Mouse (Mus musculus) adrenal gland, adult 10 weeks (tissue): ENCODE measurements around the gene Naa80. TPM values are rescaled to one million over a fixed set of nuclear protein-coding genes. Genes with fewer than 3 reads are reported as not detected.

Experiments
- polyA plus RNA-seq: library from polyadenylated mRNA; stranded (reverse); fragments of 350-450 nt; fragmentation: Illumina TruSeq; extraction: RNeasy Lipid Tissue Mini Kit (QIAGEN cat#74804); gene quantifications from one replicate; pipeline ENCODE4 v1.2.3, GENCODE M21; 2014; ENCODE audit warnings: low read depth, low replicate concordance

Naa80 gene
- 2.7 TPM for polyA plus RNA-seq

GRCm38 (mm10) chr9:107578587-107578986 lies at the start of gene Naa80:
TSS of gene Naa80 (plus strand) at chr9:107578887.

GRCm38 (mm10) chr9:107533791-107534407 lies 44.8 kb upstream of the Naa80 start, which contains the start of gene Tmem115:
TSS of gene Tmem115 (plus strand) at chr9:107533945.

GRCm38 (mm10) chr9:107541474-107542351 lies 37.0 kb upstream of the Naa80 start, which contains the start of the genes Cyb561d2 and Nprl2:
TSS of gene Cyb561d2 (minus strand) at chr9:107542193.
TSS of gene Nprl2 (plus strand) at chr9:107542226.

GRCm38 (mm10) chr9:107547026-107547425 lies 31.7 kb upstream of the Naa80 start, which contains the start of gene Zmynd10:
TSS of gene Zmynd10 (plus strand) at chr9:107547298.

GRCm38 (mm10) chr9:107551117-107551889 lies 27.4 kb upstream of the Naa80 start, which contains the start of gene Rassf1:
TSS of gene Rassf1 (plus strand) at chr9:107551555.

GRCm38 (mm10) chr9:107563029-107563581 lies 15.6 kb upstream of the Naa80 start, which contains the start of gene Tusc2:
TSS of gene Tusc2 (plus strand) at chr9:107563255.

GRCm38 (mm10) chr9:107567702-107568319 lies 10.9 kb upstream of the Naa80 start, which contains the start of gene Hyal2:
TSS of gene Hyal2 (plus strand) at chr9:107567945.

GRCm38 (mm10) chr9:107576357-107577107 lies 2.2 kb upstream of the Naa80 start, which contains the start of gene Hyal1:
TSS of gene Hyal1 (plus strand) at chr9:107576927.

GRCm38 (mm10) chr9:107580501-107581317 lies 2.0 kb downstream of the Naa80 start, which contains the start of gene Hyal3:
TSS of gene Hyal3 (plus strand) at chr9:107580818.

GRCm38 (mm10) chr9:107586974-107587832 lies 8.5 kb downstream of the Naa80 start, which contains the start of gene Ifrd2:
TSS of gene Ifrd2 (plus strand) at chr9:107587642.

GRCm38 (mm10) chr9:107608741-107609432 lies 30.2 kb downstream of the Naa80 start, which contains the start of gene Sema3b:
TSS of gene Sema3b (minus strand) at chr9:107609229.

Other genes starting within 250 kb of the Naa80 start
- 2.3 TPM for gene Hemk1, start 240.5 kb upstream of the Naa80 start, polyA plus RNA-seq
- gene 6430571L13Rik, start 238.3 kb upstream of the Naa80 start, polyA plus RNA-seq, result not detected
- 0.76 TPM for gene Cacna2d2, start 179.3 kb upstream of the Naa80 start, polyA plus RNA-seq
- gene Tmem115, start 44.9 kb upstream of the Naa80 start, polyA plus RNA-seq, result 0.23 TPM
- gene Cyb561d2, start 36.7 kb upstream of the Naa80 start, polyA plus RNA-seq, result 4.6 TPM
- 1.8 TPM for gene Nprl2, start 36.7 kb upstream of the Naa80 start, polyA plus RNA-seq
- not detected for gene Zmynd10, start 31.6 kb upstream of the Naa80 start, polyA plus RNA-seq
- gene Rassf1, start 27.3 kb upstream of the Naa80 start, polyA plus RNA-seq, result 8.9 TPM
- 30.0 TPM for gene Tusc2, start 15.6 kb upstream of the Naa80 start, polyA plus RNA-seq
- gene Hyal2, start 10.9 kb upstream of the Naa80 start, polyA plus RNA-seq, result 0.76 TPM
- gene Hyal1, start 2.0 kb upstream of the Naa80 start, polyA plus RNA-seq, result 3.5 TPM
- not detected for gene Hyal3, start 1.9 kb downstream of the Naa80 start, polyA plus RNA-seq
- gene Ifrd2, start 8.8 kb downstream of the Naa80 start, polyA plus RNA-seq, result 21.9 TPM
- gene Sema3b, start 30.3 kb downstream of the Naa80 start, polyA plus RNA-seq, result 0.70 TPM
- gene Gnai2, start 56.5 kb downstream of the Naa80 start, polyA plus RNA-seq, result 34.5 TPM
- not detected for gene Slc38a3, start 90.6 kb downstream of the Naa80 start, polyA plus RNA-seq
- not detected for gene Gnat1, start 100.8 kb downstream of the Naa80 start, polyA plus RNA-seq
- gene Sema3f, start 131.6 kb downstream of the Naa80 start, polyA plus RNA-seq, result 0.87 TPM
- gene Rbm5, start 192.1 kb downstream of the Naa80 start, polyA plus RNA-seq, result 169 TPM